Mouse (Mus musculus): ENCODE results near the gene Alg14.

- no peak for TF ChIP-seq MYOG (IDR thresholded peaks at IDR 0.05; ENCODE audit: control insufficient read depth, extremely low read depth, insufficient read length)
- no peak for TF ChIP-seq CEBPB (IDR thresholded peaks at IDR 0.05; ENCODE audit: low read depth)
Observed at GRCm38 (mm10) chr3:121355569-121355968, 64.0 kb downstream of the Alg14 start.

Data from C2C12 (cell line).